Mouse (Mus musculus) cerebellum, adult 2 months (tissue): ENCODE data around the gene Cyp2u1.

Experiments used
- CTCF ChIP-seq: fragments of 200-500 bp; IDR thresholded peaks from 2 replicates; pipeline ENCODE4 v1.5.1; 2011; ENCODE audit warnings: low read depth, mild to moderate bottlenecking, control low read depth, low read length, moderate library complexity, borderline replicate concordance; ENCODE audit not compliant: insufficient read depth
- POLR2A ChIP-seq: fragments of 200-500 bp; IDR thresholded peaks from 2 replicates; pipeline ENCODE4 v1.6.1; 2011; ENCODE audit warnings: low read length, control low read depth, borderline replicate concordance; ENCODE audit not compliant: insufficient read depth

- TF ChIP-seq POLR2A (no peak), CTCF (peak; percentile 48; the same call in 1 of the 2 replicates)
Observed at GRCm38 (mm10) chr3:131299908-131300307, 3.1 kb downstream of the Cyp2u1 start.
